Mouse (Mus musculus): Measurements from ENCODE around the gene Ints13. TPM values are rescaled to one million over a fixed set of nuclear protein-coding genes. Genes with fewer than 3 reads are reported as not detected.

Gene Ints13
- total RNA-seq (2014; rRNA removed) = 29.1 and 40.7 TPM in 2 replicates
- 17.0 and 23.8 TPM in 2 replicates for polyA plus RNA-seq (2015; fragmentation: Nextera tagmentation; extraction: Ambion mirVana)

DNA sequence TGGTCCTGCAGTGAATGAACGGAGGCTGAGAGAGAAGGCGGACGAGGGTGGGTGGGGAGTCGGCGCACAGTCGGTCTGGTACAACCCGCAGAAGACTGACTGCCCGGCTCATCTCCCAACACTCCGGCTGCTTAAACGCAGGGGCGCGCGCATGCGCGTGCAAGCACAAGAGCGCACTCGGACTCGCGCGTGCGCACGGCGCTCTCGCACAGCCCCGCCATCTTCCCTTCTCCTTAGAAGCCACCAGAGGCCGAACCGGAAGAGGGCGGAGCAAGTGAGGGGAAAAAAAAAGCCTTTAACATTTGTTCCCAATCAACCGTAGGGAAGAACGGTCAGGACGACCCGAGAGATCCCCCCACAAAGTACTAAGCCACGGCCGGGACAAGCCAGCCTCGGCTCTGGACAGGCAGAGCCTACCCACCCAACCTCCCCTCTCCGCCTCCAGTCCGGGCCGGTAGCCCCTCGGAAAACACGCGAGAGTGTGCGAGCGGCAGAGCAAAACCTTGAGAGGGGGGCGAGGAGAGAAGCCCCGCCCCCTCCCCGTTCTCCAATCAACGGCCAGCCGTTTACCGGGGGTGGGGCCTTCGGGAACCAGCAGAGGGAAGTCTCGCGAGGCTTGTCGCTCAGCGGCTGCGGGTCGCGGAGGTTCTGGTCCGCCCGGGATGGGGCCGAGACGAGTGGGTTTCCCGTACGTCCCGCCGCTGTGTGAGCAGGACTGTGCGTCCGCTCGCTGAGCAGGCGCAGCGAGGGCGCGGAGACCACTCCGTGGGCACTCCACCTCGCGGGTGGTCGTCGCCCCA is at the start of gene Ints13:
Gene Ints13, minus strand, starts transcription at position 526 of the 800 bp plus-strand sequence.
- Histone ChIP-seq H3K36me3 (ENCODE audit: insufficient read depth) (no peaks in the 10 kb centered on the region), H3K9me3 (ENCODE audit: low read length) (no peaks in the 10 kb centered on the region), H3K27me3 (ENCODE audit: insufficient read depth, low read length) (no peaks in the 10 kb centered on the region), H3K4me1 (ENCODE audit: insufficient read depth) (peaks cover 18% of the 10 kb centered on the region), H3K27ac (ENCODE audit: low read depth, low read length) (peak within 1 kb of the TSS; percentile 97), H3K9ac (peak within 1 kb of the TSS; percentile 82), H3K4me2 (ENCODE audit: low read depth) (peak within 1 kb of the TSS; percentile 68), H3K4me3 (ENCODE audit: low read depth, low read length) (peak within 1 kb of the TSS; percentile 77)
- under 1% methylated on average over 77 of the region's 77 CpGs for WGBS
- peak; percentile 99 for DNase-seq
- peak; percentile 96 for ATAC-seq
- peak; percentile 29; the same call in 1 of the 2 replicates for TF ChIP-seq CTCF (IDR thresholded peaks at IDR 0.05; ENCODE audit: low read depth)

DNA sequence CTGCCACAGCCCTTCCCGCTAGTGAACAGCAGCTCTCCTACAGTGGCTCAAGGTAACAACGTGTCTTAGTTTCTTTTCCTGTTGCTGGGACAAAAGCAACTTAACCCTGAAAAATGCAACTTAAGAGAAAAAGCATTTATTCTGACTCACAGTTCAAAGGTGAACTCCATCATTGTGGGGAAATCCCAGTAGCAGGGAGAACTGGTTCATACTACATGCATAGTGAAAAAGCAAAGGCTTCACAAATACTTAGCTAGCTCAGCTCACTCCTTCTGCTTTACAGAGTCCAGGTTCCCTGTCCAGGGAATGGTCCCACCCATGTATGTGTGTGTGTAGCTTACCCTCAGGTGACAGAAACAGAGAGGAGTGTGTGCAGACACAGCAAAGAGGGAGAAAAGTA is 39.0 kb upstream of the Ints13 start:
- Histone ChIP-seq H3K27ac (ENCODE audit: low read depth, low read length) (no peak overlapping the region), H3K4me1 (ENCODE audit: insufficient read depth) (no peaks in the 10 kb centered on the region), H3K4me3 (ENCODE audit: low read depth, low read length) (no peak overlapping the region), H3K4me2 (ENCODE audit: low read depth) (no peak overlapping the region), H3K9me3 (ENCODE audit: low read length) (no peaks in the 10 kb centered on the region), H3K36me3 (ENCODE audit: insufficient read depth) (peaks cover 55% of the 10 kb centered on the region), H3K27me3 (ENCODE audit: insufficient read depth, low read length) (no peaks in the 10 kb centered on the region), H3K9ac (no peak overlapping the region)
- no peak for ATAC-seq
- no peak for DNase-seq
- 92% methylated on average over 2 of the region's 2 CpGs for WGBS
- TF ChIP-seq CTCF (IDR thresholded peaks at IDR 0.05; ENCODE audit: low read depth) = no peak

DNA sequence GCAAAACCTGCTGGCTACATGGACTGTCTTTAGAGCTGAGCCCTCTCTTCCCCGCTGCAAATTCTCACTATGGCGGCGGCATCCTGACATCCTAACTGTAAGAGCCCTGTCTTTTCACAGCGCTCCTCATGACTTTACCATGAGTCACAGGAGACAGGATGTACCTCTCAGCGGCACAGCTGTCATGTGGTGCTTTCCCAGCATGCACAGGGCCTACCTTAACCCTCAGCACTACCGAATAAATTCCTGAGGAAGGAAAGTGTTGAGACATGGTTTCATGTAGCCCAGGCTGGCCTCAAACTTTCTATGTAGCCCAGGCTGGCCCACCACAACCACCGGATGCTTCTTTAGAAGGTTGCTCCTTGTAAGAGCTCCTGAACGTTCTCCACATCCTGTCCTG is 38.3 kb upstream of the Ints13 start:
- no peaks in the 10 kb centered on the region for H3K4me1 ChIP-seq (ENCODE audit: insufficient read depth)
- no peak overlapping the region for H3K27ac ChIP-seq (ENCODE audit: low read depth, low read length)
- ATAC-seq (no peak), DNase-seq (no peak)
- H3K9me3 ChIP-seq (ENCODE audit: low read length) = no peaks in the 10 kb centered on the region
- peaks cover 55% of the 10 kb centered on the region for H3K36me3 ChIP-seq (ENCODE audit: insufficient read depth)
- H3K27me3 ChIP-seq (ENCODE audit: insufficient read depth, low read length) = no peaks in the 10 kb centered on the region
- H3K4me2 ChIP-seq (ENCODE audit: low read depth) = no peak overlapping the region
- H3K4me3 ChIP-seq (ENCODE audit: low read depth, low read length) = no peak overlapping the region
- no peak for TF ChIP-seq CTCF (IDR thresholded peaks at IDR 0.05; ENCODE audit: low read depth)
- WGBS = 93% methylated on average over 8 of the region's 8 CpGs
- H3K9ac ChIP-seq = no peak overlapping the region

DNA sequence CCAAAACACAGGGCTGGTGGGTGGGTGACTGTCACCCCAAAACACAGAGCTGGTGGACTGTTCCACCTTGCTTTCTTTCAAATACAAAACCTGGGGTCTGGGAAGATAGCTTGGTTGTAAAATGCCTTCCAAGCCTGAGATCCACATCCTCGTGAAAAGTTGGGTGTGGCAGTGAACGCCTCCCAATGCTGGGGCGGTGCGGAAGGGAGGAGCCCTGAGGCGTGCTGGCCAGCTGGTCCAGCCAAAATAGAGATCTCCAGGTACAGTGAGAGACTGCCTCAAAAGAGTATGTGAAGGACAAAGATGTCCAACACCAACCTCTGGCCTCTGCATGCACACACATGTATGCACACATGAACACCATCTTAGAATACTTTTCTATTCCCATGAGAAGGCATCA is 36.9 kb upstream of the Ints13 start:
- Histone ChIP-seq H3K36me3 (ENCODE audit: insufficient read depth) (peaks cover 67% of the 10 kb centered on the region), H3K4me2 (ENCODE audit: low read depth) (no peak overlapping the region), H3K9me3 (ENCODE audit: low read length) (no peaks in the 10 kb centered on the region), H3K4me1 (ENCODE audit: insufficient read depth) (no peaks in the 10 kb centered on the region), H3K4me3 (ENCODE audit: low read depth, low read length) (no peak overlapping the region), H3K9ac (no peak overlapping the region), H3K27ac (ENCODE audit: low read depth, low read length) (no peak overlapping the region), H3K27me3 (ENCODE audit: insufficient read depth, low read length) (no peaks in the 10 kb centered on the region)
- WGBS = 95% methylated on average over 5 of the region's 5 CpGs
- no peak for TF ChIP-seq CTCF (IDR thresholded peaks at IDR 0.05; ENCODE audit: low read depth)
- no peak for DNase-seq
- no peak for ATAC-seq

DNA sequence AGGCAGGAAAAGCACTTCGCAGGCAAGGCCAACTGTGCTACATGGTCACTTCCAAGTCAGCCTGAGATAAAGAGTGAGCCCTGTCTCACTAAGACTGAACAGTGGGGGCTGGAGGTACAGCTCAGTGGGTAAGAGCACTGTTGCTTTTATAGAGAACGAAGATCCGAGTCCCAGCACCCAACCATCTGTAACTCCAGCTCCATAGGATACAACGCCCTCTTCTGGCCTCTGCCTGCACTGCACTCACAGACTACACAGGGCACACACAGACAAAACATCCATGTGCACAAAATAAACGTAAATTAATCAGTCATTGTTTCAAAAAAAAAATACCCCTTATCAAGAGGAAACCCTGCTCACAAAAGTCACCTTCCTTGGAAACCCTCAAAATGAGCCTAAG is 36.3 kb upstream of the Ints13 start:
- H3K4me3 ChIP-seq (ENCODE audit: low read depth, low read length) = no peak overlapping the region
- no peak overlapping the region for H3K4me2 ChIP-seq (ENCODE audit: low read depth)
- 96% methylated on average over 5 of the region's 5 CpGs for WGBS
- no peak overlapping the region for H3K27ac ChIP-seq (ENCODE audit: low read depth, low read length)
- no peak overlapping the region for H3K9ac ChIP-seq
- H3K36me3 ChIP-seq (ENCODE audit: insufficient read depth) = peaks cover 70% of the 10 kb centered on the region
- TF ChIP-seq CTCF (IDR thresholded peaks at IDR 0.05; ENCODE audit: low read depth) = no peak
- no peaks in the 10 kb centered on the region for H3K9me3 ChIP-seq (ENCODE audit: low read length)
- H3K27me3 ChIP-seq (ENCODE audit: insufficient read depth, low read length) = no peaks in the 10 kb centered on the region
- H3K4me1 ChIP-seq (ENCODE audit: insufficient read depth) = no peaks in the 10 kb centered on the region
- ATAC-seq (no peak), DNase-seq (no peak)

DNA sequence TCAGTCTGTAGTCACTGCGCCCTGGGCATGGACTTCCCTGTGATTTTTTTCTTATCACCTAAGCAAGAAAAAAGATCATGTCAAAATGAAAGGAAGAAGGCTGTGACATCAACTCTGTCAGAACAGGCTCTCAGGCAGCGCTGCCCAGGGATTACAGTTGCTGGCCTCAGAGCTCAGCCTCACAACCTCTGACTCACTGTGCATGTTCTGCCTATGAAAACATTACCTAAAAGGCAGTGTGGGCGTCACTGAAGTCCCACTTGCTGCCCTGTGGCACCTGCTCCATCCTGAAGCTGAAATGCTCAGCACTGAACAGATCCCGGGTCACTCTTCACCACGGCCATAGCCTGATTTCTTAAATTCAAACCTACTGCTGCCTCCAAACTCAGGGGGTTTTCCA is 35.1 kb upstream of the Ints13 start:
- WGBS = 90% methylated on average over 5 of the region's 5 CpGs
- TF ChIP-seq CTCF (IDR thresholded peaks at IDR 0.05; ENCODE audit: low read depth) = no peak
- no peak overlapping the region for H3K4me2 ChIP-seq (ENCODE audit: low read depth)
- H3K27me3 ChIP-seq (ENCODE audit: insufficient read depth, low read length) = no peaks in the 10 kb centered on the region
- H3K27ac ChIP-seq (ENCODE audit: low read depth, low read length) = no peak overlapping the region
- H3K9ac ChIP-seq = no peak overlapping the region
- DNase-seq = no peak
- H3K4me3 ChIP-seq (ENCODE audit: low read depth, low read length) = no peak overlapping the region
- ATAC-seq = no peak
- no peaks in the 10 kb centered on the region for H3K9me3 ChIP-seq (ENCODE audit: low read length)
- H3K4me1 ChIP-seq (ENCODE audit: insufficient read depth) = no peaks in the 10 kb centered on the region
- peaks cover 64% of the 10 kb centered on the region for H3K36me3 ChIP-seq (ENCODE audit: insufficient read depth)

DNA sequence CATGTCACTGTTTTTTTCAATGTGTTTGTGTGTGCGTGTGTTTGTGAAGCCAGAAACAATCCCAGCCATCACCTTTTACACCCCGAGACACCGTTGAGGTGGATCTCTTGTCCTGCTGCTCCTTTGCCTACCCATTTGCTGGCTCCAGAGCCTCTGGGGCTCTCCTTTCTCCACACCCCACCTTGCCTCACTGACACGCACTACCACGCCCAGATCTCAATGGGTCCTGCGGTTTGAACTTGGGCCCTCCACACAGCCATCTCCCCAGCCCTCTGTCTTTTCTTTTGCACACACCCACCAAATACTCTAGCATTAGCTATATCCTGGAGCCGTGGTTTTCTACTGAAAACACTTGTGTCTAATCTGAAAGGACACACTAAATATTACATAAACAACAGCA is 34.3 kb upstream of the Ints13 start:
- ATAC-seq = no peak
- 94% methylated on average over 7 of the region's 7 CpGs for WGBS
- H3K36me3 ChIP-seq (ENCODE audit: insufficient read depth) = peaks cover 65% of the 10 kb centered on the region

More for the DNA sequence above, 34.3 kb upstream of the Ints13 start:
- H3K4me3 ChIP-seq (ENCODE audit: low read depth, low read length) = no peak overlapping the region
- H3K4me1 ChIP-seq (ENCODE audit: insufficient read depth) = no peaks in the 10 kb centered on the region
- no peaks in the 10 kb centered on the region for H3K27me3 ChIP-seq (ENCODE audit: insufficient read depth, low read length)
- H3K4me2 ChIP-seq (ENCODE audit: low read depth) = no peak overlapping the region
- H3K9me3 ChIP-seq (ENCODE audit: low read length) = no peaks in the 10 kb centered on the region
- no peak for DNase-seq
- no peak overlapping the region for H3K9ac ChIP-seq
- no peak for TF ChIP-seq CTCF (IDR thresholded peaks at IDR 0.05; ENCODE audit: low read depth)
- H3K27ac ChIP-seq (ENCODE audit: low read depth, low read length) = no peak overlapping the region
